Mouse (Mus musculus) retina, embryonic 14.5 days (tissue): ENCODE data around the gene Abt1.

Experiments
- DNase-seq: peaks from one replicate; pipeline ENCODE4 v3.0.0-alpha.2; 2015; ENCODE audit warnings: low spot score

Gene Abt1

GRCm38 (mm10) chr13:23438521-23438920 is 14.9 kb upstream of the Abt1 start:
- peak; percentile 81 for DNase-seq

- DNase-seq, result peak; percentile 96
Observed at GRCm38 (mm10) chr13:23437908-23438307, 14.2 kb upstream of the Abt1 start.

- peak; percentile 84 for DNase-seq
Observed at GRCm38 (mm10) chr13:23436861-23437822, 13.5 kb upstream of the Abt1 start.

GRCm38 (mm10) chr13:23436231-23436661 is 12.6 kb upstream of the Abt1 start:
- peak; percentile 84 for DNase-seq

- peak; percentile 43 for DNase-seq
Observed at GRCm38 (mm10) chr13:23435676-23436075, 12.0 kb upstream of the Abt1 start.

GRCm38 (mm10) chr13:23435241-23435640 is 11.6 kb upstream of the Abt1 start:
- no peak for DNase-seq

- DNase-seq, result no peak
Observed at GRCm38 (mm10) chr13:23434426-23434825, 10.8 kb upstream of the Abt1 start.

GRCm38 (mm10) chr13:23433801-23434200 is 10.1 kb upstream of the Abt1 start:
- DNase-seq, result no peak

GRCm38 (mm10) chr13:23433206-23433605 is 9.5 kb upstream of the Abt1 start:
- DNase-seq, result no peak

GRCm38 (mm10) chr13:23432562-23433201 is 9.0 kb upstream of the Abt1 start:
- peak; percentile 99 for DNase-seq

GRCm38 (mm10) chr13:23431351-23431771 is 7.7 kb upstream of the Abt1 start:
- peak; percentile 94 for DNase-seq

- DNase-seq, result peak; percentile 81
Observed at GRCm38 (mm10) chr13:23430734-23431133, 7.1 kb upstream of the Abt1 start.

GRCm38 (mm10) chr13:23429771-23430380 is 6.2 kb upstream of the Abt1 start:
- DNase-seq, result no peak

GRCm38 (mm10) chr13:23428166-23428993 is 4.7 kb upstream of the Abt1 start:
- DNase-seq, result peak; percentile 30

- no peak for DNase-seq
Observed at GRCm38 (mm10) chr13:23427401-23427910, 3.8 kb upstream of the Abt1 start.

- peak; percentile 65 for DNase-seq
Observed at GRCm38 (mm10) chr13:23426922-23427321, 3.3 kb upstream of the Abt1 start.

- peak; percentile 73 for DNase-seq
Observed at GRCm38 (mm10) chr13:23426335-23426734, 2.7 kb upstream of the Abt1 start.

GRCm38 (mm10) chr13:23425505-23425904 is 1.8 kb upstream of the Abt1 start:
- DNase-seq, result peak; percentile 84

- DNase-seq, result peak; percentile 96
Observed at GRCm38 (mm10) chr13:23424494-23425325, 1.0 kb upstream of the Abt1 start.

GRCm38 (mm10) chr13:23424052-23424380 is 350 bp upstream of the Abt1 start:
- no peak for DNase-seq

GRCm38 (mm10) chr13:23422351-23422750 is 1.3 kb downstream of the Abt1 start:
- no peak for DNase-seq
